Mouse (Mus musculus) heart, embryonic 12.5 days (tissue): ENCODE data around the gene Ccdc96. TPM values are rescaled to one million over a fixed set of nuclear protein-coding genes. Genes with fewer than 3 reads are reported as not detected.

Experiments
- ATAC-seq: fragments of 200-750 bp; cut with Nextera tagmentation; 2 replicates; pipeline ENCODE4 v1.8.0; 2017; ENCODE audit warnings: moderate TSS enrichment, moderate library complexity; ENCODE audit not compliant: insufficient number of reproducible peaks, low FRiP score
- H3K27ac ChIP-seq: fragments of 300-500 bp; sonication (generic); 2 replicates; pipeline ENCODE4 v1.5.1; 2016; ENCODE audit warnings: mild to moderate bottlenecking, moderate library complexity; ENCODE audit not compliant: poor library complexity, severe bottlenecking
- H3K27me3 ChIP-seq: fragments of 300-500 bp; sonication (generic); replicated peaks from 2 replicates; pipeline ENCODE4 v1.6.1; 2016; ENCODE audit warnings: mild to moderate bottlenecking, moderate library complexity
- H3K36me3 ChIP-seq: fragments of 300-500 bp; sonication (generic); 2 replicates; pipeline ENCODE4 v1.6.1; 2016; ENCODE audit warnings: mild to moderate bottlenecking, moderate library complexity
- H3K4me1 ChIP-seq: fragments of 300-500 bp; sonication (generic); replicated peaks from 2 replicates; pipeline ENCODE4 v1.6.1; 2016; ENCODE audit warnings: mild to moderate bottlenecking
- H3K4me2 ChIP-seq: fragments of 300-500 bp; sonication (generic); 2 replicates; pipeline ENCODE4 v1.6.1; 2016; ENCODE audit warnings: mild to moderate bottlenecking, moderate library complexity
- H3K4me3 ChIP-seq: fragments of 300-500 bp; sonication (generic); 2 replicates; pipeline ENCODE4 v1.5.1; 2016; ENCODE audit warnings: mild to moderate bottlenecking
- H3K9ac ChIP-seq: fragments of 300-500 bp; sonication (generic); 2 replicates; pipeline ENCODE4 v1.6.1; 2016; ENCODE audit warnings: mild to moderate bottlenecking, moderate library complexity
- H3K9me3 ChIP-seq: fragments of 300-500 bp; sonication (generic); replicated peaks from 2 replicates; pipeline ENCODE4 v1.6.1; 2016; ENCODE audit warnings: mild to moderate bottlenecking, moderate library complexity
- WGBS: fragments of 180-500 bp; shearing (Covaris S2); methylation state at CpG from one replicate; pipeline ENCODE4 v1.1.7; 2016; 5-methylcytosine and 5-hydroxymethylcytosine counted together
- polyA plus RNA-seq: library from polyadenylated mRNA; unstranded; fragments of >200 nt; fragmentation: Nextera tagmentation; extraction: Ambion mirVana; gene quantifications from 2 replicates; pipeline ENCODE4 v1.2.1, GENCODE M21; 2016

The Ccdc96 gene
- polyA plus RNA-seq, 1 experiment from 2014 or later: 0.29 TPM

DNA sequence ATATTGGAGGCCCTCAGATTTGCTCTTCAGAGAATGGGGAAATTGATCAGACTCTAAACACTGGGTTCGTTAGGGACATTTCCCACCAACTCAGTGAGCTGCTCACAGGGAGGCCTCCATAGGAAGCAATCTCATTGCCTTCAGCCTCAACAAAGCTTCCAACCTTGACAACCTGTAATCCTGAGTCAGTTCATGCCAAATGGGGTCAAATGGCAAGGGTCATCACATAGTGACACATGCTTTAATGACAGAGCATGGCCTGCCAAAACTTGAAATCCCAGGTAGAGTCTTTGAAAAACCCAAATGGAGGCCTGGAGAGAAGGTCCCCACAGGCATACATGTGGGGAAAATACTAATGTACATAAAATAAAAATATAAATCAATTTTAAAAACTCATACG lies 42.5 kb downstream of the Ccdc96 start:
- Histone ChIP-seq H3K9ac (no peak overlapping the region), H3K9me3 (no peaks in the 10 kb centered on the region), H3K27me3 (no peaks in the 10 kb centered on the region), H3K4me2 (no peak overlapping the region), H3K4me1 (peaks cover 31% of the 10 kb centered on the region), H3K4me3 (no peak overlapping the region), H3K36me3 (peaks cover 20% of the 10 kb centered on the region), H3K27ac (no peak overlapping the region)
- ATAC-seq: no peak
- WGBS: 92% methylated on average over 2 of the region's 2 CpGs

DNA sequence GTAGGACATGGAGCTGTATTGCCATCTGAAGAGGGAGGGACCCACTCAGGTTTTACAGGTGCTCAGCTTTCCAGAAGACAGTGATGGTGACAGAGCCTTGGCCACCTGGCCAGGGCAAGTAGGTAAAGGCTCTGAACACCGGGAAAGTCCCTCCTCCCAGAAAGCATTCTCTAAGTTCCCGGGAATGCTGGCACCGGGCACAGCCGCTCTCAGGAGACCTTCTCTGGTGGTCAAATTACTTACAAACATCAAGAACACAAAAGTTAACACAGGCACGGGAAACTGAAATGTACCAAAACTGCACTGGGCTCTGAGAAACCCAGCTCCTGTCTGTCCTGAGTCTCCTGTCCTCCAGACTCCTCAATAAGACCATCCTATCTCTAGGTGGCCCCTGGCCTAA lies 45.3 kb downstream of the Ccdc96 start:
- WGBS: 7% methylated on average over 5 of the region's 5 CpGs
- no peaks in the 10 kb centered on the region for H3K9me3 ChIP-seq
- H3K4me1 ChIP-seq: peaks cover 24% of the 10 kb centered on the region
- H3K27ac ChIP-seq: peak overlapping the region; percentile 67; the same call in 1 of the 2 replicates
- H3K4me2 ChIP-seq: peak overlapping the region; percentile 85
- H3K27me3 ChIP-seq: no peaks in the 10 kb centered on the region
- peak overlapping the region; percentile 89 for H3K9ac ChIP-seq
- no peak for ATAC-seq
- H3K4me3 ChIP-seq: peak overlapping the region; percentile 86
- peaks cover 2% of the 10 kb centered on the region; the same call in 1 of the 2 replicates for H3K36me3 ChIP-seq

DNA sequence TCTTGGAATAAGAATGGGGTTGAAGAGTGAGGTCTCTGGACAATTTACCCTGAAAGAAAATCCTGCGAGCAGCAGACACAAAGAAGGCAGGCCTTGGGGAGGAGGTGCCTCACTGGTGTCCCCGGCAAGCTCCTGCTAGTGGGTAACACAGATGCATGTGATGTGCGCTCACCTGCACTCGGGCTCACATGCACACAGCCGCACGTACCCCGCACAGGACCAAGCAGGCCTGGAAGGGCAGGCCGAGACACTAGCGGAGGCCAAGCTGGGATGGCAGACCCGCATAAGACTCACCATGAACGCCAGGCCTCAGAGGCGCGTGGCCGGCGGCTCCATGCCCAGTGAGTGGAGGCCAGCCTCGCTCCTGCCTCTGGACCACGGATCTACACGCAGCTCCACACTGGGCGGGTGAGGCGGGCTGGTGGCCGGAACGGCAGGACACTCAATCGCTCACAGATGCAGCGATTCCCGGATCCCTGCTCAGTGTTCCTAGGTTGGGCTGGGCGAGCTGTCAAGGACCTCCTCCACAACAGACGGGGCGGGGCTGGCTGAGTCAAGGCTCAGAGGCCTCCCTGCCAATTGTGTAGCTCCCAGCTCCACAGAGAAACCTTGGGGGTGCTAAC lies 45.9 kb downstream of the Ccdc96 start:
- Histone ChIP-seq H3K4me3 (peak overlapping the region; percentile 86), H3K27ac (peak overlapping the region; percentile 67; the same call in 1 of the 2 replicates), H3K27me3 (no peaks in the 10 kb centered on the region), H3K36me3 (no peaks in the 10 kb centered on the region), H3K4me2 (peak overlapping the region; percentile 85), H3K4me1 (peaks cover 25% of the 10 kb centered on the region), H3K9me3 (no peaks in the 10 kb centered on the region), H3K9ac (peak overlapping the region; percentile 89)
- ATAC-seq: peak; percentile 95
- WGBS: under 1% methylated on average over 28 of the region's 28 CpGs

DNA sequence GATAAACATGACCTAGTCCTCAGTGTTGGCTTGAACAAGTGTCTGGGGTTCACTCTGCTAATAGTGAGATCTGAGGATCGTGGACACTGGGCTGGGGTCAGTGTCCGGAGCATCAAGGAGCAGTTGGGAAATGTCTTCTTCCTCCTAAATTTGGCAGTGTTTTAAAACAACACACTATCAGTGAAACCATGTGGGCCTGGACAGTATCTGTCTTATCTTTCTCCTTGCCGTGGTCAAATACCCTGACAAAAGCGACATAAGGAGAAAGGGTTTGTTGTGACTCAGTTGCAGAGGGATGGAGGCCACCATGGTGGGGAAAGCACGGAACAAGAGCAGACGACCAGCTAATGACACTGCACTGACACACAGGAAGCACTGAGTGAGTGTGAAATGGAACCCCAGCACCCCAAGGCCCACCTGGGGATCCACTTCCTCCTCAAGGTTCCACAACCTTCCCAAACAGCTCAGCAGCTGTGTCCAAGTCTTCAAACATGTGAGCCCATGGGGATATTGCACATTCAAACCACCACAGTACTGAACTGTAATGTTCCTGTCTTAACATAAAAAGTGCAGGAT lies 50.2 kb downstream of the Ccdc96 start:
- Histone ChIP-seq H3K9ac (no peak overlapping the region), H3K4me1 (peaks cover 11% of the 10 kb centered on the region), H3K27ac (no peak overlapping the region), H3K9me3 (no peaks in the 10 kb centered on the region), H3K27me3 (no peaks in the 10 kb centered on the region), H3K36me3 (no peaks in the 10 kb centered on the region), H3K4me2 (no peak overlapping the region), H3K4me3 (no peak overlapping the region)
- 25% methylated on average over 6 of the region's 6 CpGs for WGBS
- ATAC-seq: no peak

DNA sequence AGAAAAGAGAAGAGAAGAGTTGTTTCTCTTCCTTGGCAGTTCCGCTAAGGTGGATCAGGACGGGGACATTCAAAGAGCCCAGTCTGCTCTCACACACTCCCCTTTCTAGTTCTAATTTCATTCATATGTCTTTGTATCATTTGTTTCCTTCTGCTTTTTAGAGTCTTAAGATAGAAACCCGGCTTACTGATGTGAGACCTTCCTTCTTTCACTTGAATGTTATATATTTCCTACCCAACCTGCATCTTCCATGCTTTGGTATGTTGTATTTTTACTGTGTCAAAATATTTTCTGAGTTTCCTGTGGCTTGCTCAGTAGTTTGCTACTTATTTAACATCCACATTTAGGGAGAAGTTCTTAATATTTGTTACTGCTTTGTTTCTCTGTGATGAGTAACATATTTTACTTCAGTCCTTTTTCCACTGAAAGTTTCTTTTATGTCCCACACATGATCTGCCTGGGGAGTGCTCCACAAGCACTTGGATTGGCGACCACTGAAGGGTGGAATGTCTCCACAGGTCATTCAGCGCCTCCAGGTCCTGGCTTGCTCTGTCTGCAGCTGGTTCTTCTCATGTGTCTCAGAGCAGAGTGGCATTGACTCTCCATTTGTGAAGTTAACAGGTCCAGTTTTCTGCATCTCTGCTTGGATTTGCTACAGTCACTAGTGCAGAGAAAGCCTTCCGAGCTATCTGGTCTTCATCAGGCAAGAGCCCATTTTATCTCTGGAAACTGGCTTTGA lies 51.2 kb downstream of the Ccdc96 start:
- ATAC-seq: no peak
- Histone ChIP-seq H3K4me3 (no peak overlapping the region), H3K36me3 (no peaks in the 10 kb centered on the region), H3K4me2 (no peak overlapping the region), H3K4me1 (peaks cover 6% of the 10 kb centered on the region; the same call in 1 of the 2 replicates), H3K9ac (no peak overlapping the region), H3K27ac (no peak overlapping the region), H3K9me3 (no peaks in the 10 kb centered on the region), H3K27me3 (no peaks in the 10 kb centered on the region)
- 68% methylated on average over 6 of the region's 6 CpGs for WGBS

DNA sequence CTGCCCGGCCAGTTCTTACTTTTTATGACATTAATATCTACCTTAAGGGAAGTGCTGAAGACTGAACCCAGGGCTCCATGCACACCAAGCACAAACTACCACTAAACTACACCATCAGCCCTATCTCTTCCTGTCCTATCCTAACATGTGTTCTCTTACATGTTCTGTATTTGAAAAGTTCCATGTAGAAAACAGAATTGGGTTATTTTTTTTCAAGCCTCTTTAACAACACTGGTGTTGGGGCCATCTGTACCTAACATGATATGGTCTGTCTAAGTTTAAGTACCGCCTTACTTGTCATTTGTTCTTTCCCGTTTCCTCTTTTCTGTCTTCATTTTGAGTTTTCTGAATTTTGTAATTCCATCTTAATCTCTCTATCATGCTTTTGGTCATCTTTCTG lies 52.0 kb downstream of the Ccdc96 start:
- no peak overlapping the region for H3K27ac ChIP-seq
- no peak overlapping the region for H3K4me3 ChIP-seq
- H3K9me3 ChIP-seq: no peaks in the 10 kb centered on the region
- no peak for ATAC-seq
- no peaks in the 10 kb centered on the region for H3K36me3 ChIP-seq
- peaks cover 6% of the 10 kb centered on the region; the same call in 1 of the 2 replicates for H3K4me1 ChIP-seq
- no peak overlapping the region for H3K9ac ChIP-seq
- no peak overlapping the region for H3K4me2 ChIP-seq
- 80% methylated on average over 3 of the region's 3 CpGs for WGBS
- H3K27me3 ChIP-seq: no peaks in the 10 kb centered on the region

Other genes with a start within 250 kb of the Ccdc96 start
- gene Sorcs2, start 86.4 kb upstream of the Ccdc96 start, polyA plus RNA-seq: 12.4 and 14.1 TPM in 2 replicates
- 54.9 and 57.4 TPM in 2 replicates for gene Grpel1, start 19.6 kb upstream of the Ccdc96 start, polyA plus RNA-seq
- gene Tada2b, start 303 bp upstream of the Ccdc96 start, polyA plus RNA-seq: 1.6 and 1.9 TPM in 2 replicates
- 20.0 and 22.3 TPM in 2 replicates for gene Tbc1d14, start 108.7 kb downstream of the Ccdc96 start, polyA plus RNA-seq
- gene D5Ertd579e, start 211.4 kb downstream of the Ccdc96 start, polyA plus RNA-seq: 35.1 and 37.2 TPM in 2 replicates